Mouse (Mus musculus) gastrocnemius, adult 18-20 months (tissue): ENCODE measurements around the gene Ccdc102a. TPM values are rescaled to one million over a fixed set of nuclear protein-coding genes. Genes with fewer than 3 reads are reported as not detected.

Experiments
- DNase-seq: peaks from one replicate; pipeline ENCODE4 v3.0.0; 2021; ENCODE audit warnings: low spot score
- long read RNA-seq, 2 experiments: library from polyadenylated mRNA; stranded (forward); transcript quantifications; one replicate each; pipeline ENCODE4 v2.0.0; 2021
- total RNA-seq, 2 experiments: library from RNA; stranded (reverse); gene quantifications; 2 replicates each; pipeline ENCODE4 v1.2.3; 2021

The Ccdc102a gene
- total RNA-seq: 1 to 10 TPM; 2.5 to 5.3 TPM
- long read RNA-seq, experiment 1, transcript Ccdc102a-201 (9 exons, 2,304 nt): major isoform, 6 of 12 reads
- long read RNA-seq, experiment 1, partial matches to known transcripts: 0 of 12 reads
- long read RNA-seq, experiment 1, other reads (novel, unspliced or antisense): 6 of 12 reads
- long read RNA-seq, experiment 2, partial matches to known transcripts: 0 of 6 reads
- long read RNA-seq, experiment 2, other reads (novel, unspliced or antisense): 3 of 6 reads

DNA sequence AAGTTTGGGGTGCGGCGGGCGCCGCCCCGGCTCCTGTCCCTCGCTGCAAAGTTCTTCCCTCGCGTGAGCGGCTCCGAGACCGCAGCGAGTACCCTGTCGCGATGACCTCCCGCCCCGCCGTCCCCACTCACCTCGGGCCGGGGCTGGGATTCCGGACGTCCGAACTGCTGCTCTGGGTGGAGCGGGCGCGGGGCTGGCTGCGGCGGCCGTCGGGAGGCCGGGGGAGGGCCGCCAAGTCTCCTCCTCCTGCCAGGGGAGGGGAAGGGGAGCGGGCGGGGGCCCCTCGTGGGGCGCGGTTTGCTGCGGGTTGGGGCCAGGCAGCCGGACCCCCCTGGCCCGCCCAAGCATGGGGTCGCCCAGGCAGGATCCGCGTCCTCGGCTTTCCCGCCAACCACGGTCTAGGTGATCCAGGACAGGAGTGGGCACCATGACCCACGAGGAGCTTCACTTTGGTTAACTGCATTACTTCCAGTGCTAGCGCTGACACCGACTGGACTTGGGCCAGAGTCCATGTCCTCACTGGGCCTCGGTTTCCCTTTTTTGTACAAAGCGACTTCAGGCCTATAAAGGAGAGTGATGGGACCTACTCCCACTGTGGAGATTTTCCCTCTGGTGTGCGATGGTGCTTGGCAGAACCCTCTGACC lies at the start of gene Ccdc102a:
TSS of gene Ccdc102a (minus strand) at position 248 of the 645 bp plus-strand sequence.
- DNase-seq: peak; percentile 34

- DNase-seq: no peak
Measured at GRCm38 (mm10) chr8:94967554-94967953, 49.7 kb upstream of the Ccdc102a start.

DNA sequence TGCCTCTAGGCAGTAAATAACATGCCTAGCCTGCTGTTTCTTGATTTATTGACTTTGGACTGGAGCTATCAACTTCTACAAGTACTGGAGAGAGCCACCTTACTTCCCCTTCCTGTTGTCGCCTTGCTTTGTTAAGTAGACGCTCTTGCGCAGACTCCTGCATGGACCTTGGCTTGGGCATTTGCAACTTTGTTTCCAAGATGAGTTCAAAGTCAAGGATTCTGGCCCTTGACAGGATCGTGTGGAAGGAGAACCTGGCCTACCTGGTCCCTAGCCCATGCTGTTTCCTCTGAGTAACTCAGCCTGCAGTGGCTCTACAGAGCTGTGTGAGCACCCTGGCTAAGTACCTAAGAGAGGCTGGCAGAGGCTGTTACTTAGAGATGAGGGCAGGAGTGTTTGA lies 49.2 kb upstream of the Ccdc102a start:
- DNase-seq: no peak

GRCm38 (mm10) chr8:94966578-94966977 lies 48.7 kb upstream of the Ccdc102a start:
- DNase-seq: peak; percentile 16

GRCm38 (mm10) chr8:94964828-94965227 lies 46.9 kb upstream of the Ccdc102a start:
- no peak for DNase-seq

DNA sequence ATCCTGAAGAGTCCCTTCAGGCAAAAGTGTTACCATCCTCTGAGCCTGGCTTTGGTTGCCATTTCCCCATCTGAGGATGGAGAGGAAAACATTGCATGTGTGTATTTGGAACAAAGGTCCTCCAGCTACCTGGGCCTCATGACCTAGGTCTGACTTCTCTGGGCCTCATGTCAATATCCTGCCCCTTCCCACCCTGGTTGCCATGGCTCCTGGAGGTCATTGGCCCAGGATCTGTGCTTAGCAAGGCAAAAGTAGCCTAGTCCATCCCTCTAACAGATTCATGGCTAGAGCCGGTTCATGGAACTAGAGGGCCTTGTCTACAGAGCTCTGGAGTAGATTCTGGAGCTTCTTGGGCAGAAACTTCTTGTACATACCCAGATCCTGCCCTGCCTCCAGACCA lies 44.3 kb upstream of the Ccdc102a start:
- DNase-seq: no peak

- no peak for DNase-seq
Measured at GRCm38 (mm10) chr8:94956078-94956574, 38.2 kb upstream of the Ccdc102a start.

GRCm38 (mm10) chr8:94954921-94955758 lies 37.2 kb upstream of the Ccdc102a start:
- no peak for DNase-seq

GRCm38 (mm10) chr8:94954368-94954737 lies 36.5 kb upstream of the Ccdc102a start:
- no peak for DNase-seq

- no peak for DNase-seq
Measured at GRCm38 (mm10) chr8:94953624-94954367, 35.9 kb upstream of the Ccdc102a start.

DNA sequence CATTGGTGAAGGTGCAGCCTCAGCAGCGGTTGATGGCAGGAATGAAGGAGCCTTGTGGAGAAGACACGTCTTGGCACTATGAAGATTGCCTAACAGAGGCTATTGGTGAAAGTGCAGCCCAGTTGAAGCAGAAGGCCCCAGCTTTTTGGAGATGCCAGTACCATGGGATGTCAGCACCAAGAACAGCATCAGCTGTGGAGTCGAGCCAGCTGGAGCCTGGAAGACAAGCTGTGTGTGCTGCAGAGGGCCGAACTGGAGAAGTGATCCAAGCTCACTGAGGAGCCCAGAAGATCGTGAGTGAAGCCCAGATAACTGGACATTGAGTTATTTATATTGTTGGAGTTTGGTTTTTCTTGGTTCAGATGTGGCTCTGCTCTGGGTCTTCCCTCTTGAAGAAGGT lies 34.2 kb upstream of the Ccdc102a start:
- no peak for DNase-seq

DNA sequence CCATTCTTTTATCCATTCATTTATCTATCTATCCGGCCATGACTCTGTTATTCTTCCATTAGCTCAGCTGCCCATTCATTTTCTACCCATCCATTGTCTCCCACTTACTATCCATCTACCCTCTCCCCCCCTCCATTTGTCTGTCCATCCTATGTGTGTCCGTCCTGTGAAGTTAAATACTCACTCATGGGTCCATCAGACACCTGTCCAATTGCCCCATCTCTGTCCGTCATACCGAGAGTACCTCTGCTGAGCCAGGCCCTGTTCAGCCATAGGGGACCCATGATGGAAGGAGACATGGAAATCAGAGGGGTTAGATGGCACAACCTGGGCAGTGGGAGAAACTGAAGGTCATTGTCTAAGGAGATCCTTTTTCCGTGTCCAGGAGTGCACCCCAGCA lies 32.6 kb upstream of the Ccdc102a start:
- no peak for DNase-seq

DNA sequence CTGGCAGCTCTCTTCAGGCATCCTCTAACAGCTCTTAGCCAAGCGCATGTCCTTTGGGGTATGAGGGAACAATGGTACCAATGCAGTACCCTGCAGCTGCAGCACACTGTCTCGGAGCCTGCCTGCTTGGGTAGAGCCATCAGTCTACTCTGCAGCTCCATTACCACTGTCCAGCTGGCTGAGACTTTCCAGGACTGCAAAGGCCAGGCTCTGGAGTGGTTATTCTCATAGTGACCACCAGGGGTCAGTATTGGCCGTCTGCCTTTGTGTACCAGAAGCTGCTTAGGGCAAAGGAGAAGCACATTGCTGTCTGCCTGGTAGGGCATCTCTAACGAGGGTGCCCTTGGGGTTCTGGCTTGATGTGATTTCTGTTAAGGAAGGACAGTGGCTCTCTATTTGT lies 32.1 kb upstream of the Ccdc102a start:
- peak; percentile 73 for DNase-seq

GRCm38 (mm10) chr8:94949010-94949409 lies 31.1 kb upstream of the Ccdc102a start:
- no peak for DNase-seq

- DNase-seq: no peak
Measured at GRCm38 (mm10) chr8:94948421-94948820, 30.5 kb upstream of the Ccdc102a start.

- DNase-seq: no peak
Measured at GRCm38 (mm10) chr8:94945185-94945584, 27.3 kb upstream of the Ccdc102a start.

GRCm38 (mm10) chr8:94942566-94942965 lies 24.7 kb upstream of the Ccdc102a start:
- DNase-seq: peak; percentile 32

DNA sequence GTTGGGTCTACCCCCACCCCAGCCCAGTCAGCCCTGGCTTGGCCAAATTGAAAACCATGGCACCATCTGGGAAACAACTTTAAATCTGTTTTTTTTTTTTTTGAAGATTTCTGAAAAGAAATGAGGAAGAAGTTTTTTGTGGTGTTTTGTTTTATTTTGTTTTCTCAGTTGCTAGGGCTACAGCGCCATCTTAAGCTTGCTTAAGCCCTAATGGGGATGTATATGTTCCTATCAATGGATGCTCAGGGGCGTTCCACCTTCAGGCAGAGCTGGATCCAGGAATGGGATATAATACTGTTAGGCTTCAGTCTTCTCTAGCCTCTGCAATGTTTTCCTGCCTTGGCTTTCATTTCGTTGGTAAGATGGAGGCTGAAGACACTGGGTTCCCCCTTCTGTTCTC lies 17.3 kb upstream of the Ccdc102a start:
- DNase-seq: no peak

- DNase-seq: no peak
Measured at GRCm38 (mm10) chr8:94933918-94934317, 16.0 kb upstream of the Ccdc102a start.

DNA sequence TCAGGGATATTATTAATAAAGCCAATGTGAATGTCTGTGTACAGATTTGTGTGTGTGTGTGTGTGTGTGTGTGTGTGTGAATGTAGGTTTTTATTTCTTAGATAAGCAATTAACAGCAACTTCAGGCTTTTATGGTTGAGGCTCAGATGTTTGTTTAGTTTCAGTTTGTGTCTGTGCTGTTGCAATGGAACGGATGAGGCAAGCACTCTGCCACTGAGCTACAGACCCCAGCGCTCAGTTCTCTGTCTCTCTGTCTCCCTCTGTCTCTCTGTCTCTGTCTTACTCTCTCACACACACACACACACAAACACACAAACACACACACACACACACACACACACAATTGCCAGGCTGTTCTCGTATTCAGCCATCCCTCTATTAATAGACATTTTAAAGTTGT lies 10.3 kb upstream of the Ccdc102a start:
- no peak for DNase-seq

GRCm38 (mm10) chr8:94923405-94923804 lies 5.5 kb upstream of the Ccdc102a start, which contains the start of gene Adgrg5:
Adgrg5 (plus strand) TSS chr8:94923694.
- DNase-seq: no peak
